Mouse (Mus musculus): Measurements from ENCODE around the gene Senp1. TPM values are rescaled to one million over a fixed set of nuclear protein-coding genes. Genes with fewer than 3 reads are reported as not detected.

Senp1 gene
- polyA plus RNA-seq, 1 experiment from 2014 or later: 20.3 TPM

DNA sequence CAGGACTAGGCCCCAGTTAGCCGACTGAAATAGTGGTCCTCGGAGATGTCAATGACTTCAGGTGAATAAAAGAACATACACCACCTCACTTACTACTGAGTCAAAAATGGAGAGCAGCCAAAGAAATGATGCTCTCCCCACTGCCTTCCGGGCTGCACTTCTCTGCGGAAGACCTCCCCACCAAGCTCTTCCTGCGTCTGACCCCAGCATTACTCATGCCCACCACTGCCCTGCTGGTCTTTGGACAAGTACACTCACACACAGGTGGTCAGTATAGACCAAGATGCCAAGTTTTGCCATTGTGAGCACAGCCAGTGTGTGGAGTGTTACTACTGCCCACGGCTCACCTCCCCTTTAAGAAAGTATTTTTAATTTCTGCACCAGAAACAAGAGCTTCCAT lies 8.9 kb upstream of the Senp1 start:
- Histone ChIP-seq H3K9ac (no peak overlapping the region), H3K36me3 (no peaks in the 10 kb centered on the region), H3K27ac (replicated peaks) (no peak overlapping the region), H3K4me1 (replicated peaks) (no peaks in the 10 kb centered on the region; the same call in 1 of the 2 replicates), H3K27me3 (0 out of 2 replicates have a peak, but pooled peaks cover 3% of the 10 kb centered on the region), H3K4me2 (no peak overlapping the region), H3K4me3 (no peak overlapping the region), H3K9me3 (no peaks in the 10 kb centered on the region)
- WGBS: 86% methylated on average over 6 of the region's 6 CpGs
- no peak for ATAC-seq (ENCODE audit: low read depth)

DNA sequence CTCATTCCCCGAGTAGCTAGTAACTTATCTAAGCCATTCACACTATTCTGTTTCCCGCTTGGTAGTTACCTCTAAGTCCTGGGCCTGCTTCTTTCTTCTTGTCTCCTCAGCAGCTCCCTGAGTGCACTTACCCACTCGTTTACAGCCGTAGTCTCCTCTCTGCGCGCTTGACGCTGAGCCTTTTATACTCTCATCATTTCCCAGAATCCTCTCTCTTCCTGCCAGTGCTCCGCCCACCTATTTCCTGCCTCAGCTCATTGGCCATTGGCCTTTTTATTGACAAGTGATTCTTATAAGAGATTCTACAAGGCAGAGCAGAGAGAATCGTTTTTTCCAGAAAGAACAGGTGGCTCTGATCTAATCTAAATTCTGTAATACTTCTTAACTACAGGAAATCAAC lies 5.0 kb upstream of the Senp1 start:
- ATAC-seq (ENCODE audit: low read depth): no peak
- Histone ChIP-seq H3K4me1 (replicated peaks) (peaks cover 5% of the 10 kb centered on the region), H3K27ac (replicated peaks) (no peak overlapping the region)

DNA sequence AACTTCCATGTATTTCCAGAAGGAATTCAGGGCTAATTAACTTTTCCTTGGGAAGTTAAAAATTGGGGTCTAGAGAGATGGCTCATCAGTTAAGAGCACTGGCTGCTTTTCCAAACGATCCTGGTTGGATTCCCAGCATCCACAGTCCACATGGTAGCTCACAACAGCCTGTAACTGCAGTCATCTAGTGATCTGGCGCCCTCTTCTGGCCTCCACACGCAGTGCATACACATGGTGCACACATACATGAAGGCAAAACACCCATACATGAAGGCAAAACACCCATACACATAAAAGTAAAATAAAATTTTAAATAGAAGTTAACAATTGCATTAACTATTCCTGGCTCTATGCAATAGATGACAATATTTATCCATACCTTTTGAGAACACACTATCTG lies 3.4 kb upstream of the Senp1 start:
- peaks cover 12% of the 10 kb centered on the region for H3K4me1 ChIP-seq (replicated peaks)
- H3K27ac ChIP-seq (replicated peaks): no peak overlapping the region
- no peak for ATAC-seq (ENCODE audit: low read depth)
- H3K4me3 ChIP-seq: no peak overlapping the region
- no peak overlapping the region for H3K4me2 ChIP-seq
- H3K9me3 ChIP-seq: no peaks in the 10 kb centered on the region
- H3K27me3 ChIP-seq: no peaks in the 10 kb centered on the region
- WGBS: 55% methylated on average over 3 of the region's 3 CpGs
- H3K36me3 ChIP-seq: no peaks in the 10 kb centered on the region
- H3K9ac ChIP-seq: no peak overlapping the region

More for the DNA sequence above, 5.0 kb upstream of the Senp1 start:
- Histone ChIP-seq H3K9ac (no peak overlapping the region), H3K27me3 (no peaks in the 10 kb centered on the region), H3K4me3 (no peak overlapping the region), H3K4me2 (no peak overlapping the region), H3K9me3 (no peaks in the 10 kb centered on the region), H3K36me3 (no peaks in the 10 kb centered on the region)
- 92% methylated on average over 9 of the region's 9 CpGs for WGBS

DNA sequence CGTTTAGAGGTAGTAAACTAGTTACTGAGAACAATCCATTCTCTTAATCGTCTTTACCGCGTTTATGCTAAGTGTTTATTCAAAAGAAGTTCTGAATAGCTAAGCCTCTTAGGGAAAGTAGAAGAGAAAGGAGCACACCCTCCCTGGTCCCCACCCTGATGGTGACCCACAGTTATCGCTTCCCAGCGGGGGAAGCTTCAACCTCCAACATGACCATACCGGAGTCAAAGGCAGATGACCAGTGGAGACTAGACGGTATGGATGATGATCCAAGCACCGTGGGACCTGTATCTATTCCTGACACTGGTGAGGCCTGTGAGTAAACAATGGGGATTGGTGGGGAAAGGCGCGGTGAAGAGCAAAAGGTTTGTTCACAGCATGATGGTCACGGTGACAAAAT lies 1.4 kb upstream of the Senp1 start:
- peaks cover 25% of the 10 kb centered on the region for H3K4me1 ChIP-seq (replicated peaks)
- ATAC-seq (ENCODE audit: low read depth): no peak
- H3K36me3 ChIP-seq: no peaks in the 10 kb centered on the region
- H3K27me3 ChIP-seq: no peaks in the 10 kb centered on the region
- 86% methylated on average over 12 of the region's 12 CpGs for WGBS
- no peak overlapping the region for H3K27ac ChIP-seq (replicated peaks)
- H3K9me3 ChIP-seq: no peaks in the 10 kb centered on the region
- H3K4me2 ChIP-seq: no peak overlapping the region
- no peak overlapping the region for H3K4me3 ChIP-seq
- H3K9ac ChIP-seq: no peak overlapping the region

DNA sequence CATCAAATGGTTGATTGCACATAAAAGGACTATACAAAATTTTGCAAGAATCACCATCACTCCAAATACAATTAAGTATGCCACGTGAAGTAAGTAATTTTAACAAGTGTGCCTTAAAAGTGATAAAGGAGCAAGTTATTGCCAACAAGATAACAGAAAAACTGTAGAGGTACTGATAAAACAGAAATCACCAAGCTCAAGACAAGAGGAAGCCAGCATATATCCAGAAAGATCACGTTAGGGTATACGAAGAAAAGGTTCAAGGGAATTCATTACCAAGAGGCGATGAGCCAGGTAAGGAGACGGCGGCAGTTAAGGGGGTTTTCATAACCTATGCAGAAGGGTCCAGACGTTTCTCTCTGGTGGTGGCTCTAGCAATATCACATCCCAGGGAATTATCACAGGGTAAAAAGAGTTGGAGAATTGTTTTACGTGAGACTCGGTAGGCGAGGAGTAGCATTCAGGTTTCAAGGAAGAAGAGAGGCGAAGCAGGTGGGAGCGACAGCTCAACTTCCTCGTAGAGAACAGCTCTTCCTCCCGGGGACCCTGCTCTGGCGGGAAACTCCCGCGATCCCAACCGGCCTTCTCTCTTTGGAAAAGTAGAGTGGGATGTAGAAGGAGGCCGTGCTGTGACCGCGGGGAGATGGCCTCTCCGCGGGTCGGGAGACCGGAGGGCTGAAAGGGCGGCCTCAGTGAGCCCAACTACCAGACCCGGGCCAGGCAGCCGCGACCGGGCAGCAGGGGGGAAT lies 998 bp downstream of the Senp1 start, which contains the start of gene Pfkm:
Pfkm (plus strand) TSS at position 218 of the 749 bp plus-strand sequence.
- under 1% methylated on average over 29 of the region's 30 CpGs for WGBS
- H3K27me3 ChIP-seq: no peaks in the 10 kb centered on the region
- peaks cover 25% of the 10 kb centered on the region for H3K4me1 ChIP-seq (replicated peaks)
- H3K27ac ChIP-seq (replicated peaks): peak within 1 kb of the TSS; percentile 94
- no peaks in the 10 kb centered on the region for H3K36me3 ChIP-seq
- ATAC-seq (ENCODE audit: low read depth): no peak; the same call in 1 of the 2 replicates
- no peaks in the 10 kb centered on the region for H3K9me3 ChIP-seq
- H3K4me3 ChIP-seq: peak within 1 kb of the TSS; percentile 88
- H3K4me2 ChIP-seq: peak within 1 kb of the TSS; percentile 79
- peak within 1 kb of the TSS; percentile 91 for H3K9ac ChIP-seq

DNA sequence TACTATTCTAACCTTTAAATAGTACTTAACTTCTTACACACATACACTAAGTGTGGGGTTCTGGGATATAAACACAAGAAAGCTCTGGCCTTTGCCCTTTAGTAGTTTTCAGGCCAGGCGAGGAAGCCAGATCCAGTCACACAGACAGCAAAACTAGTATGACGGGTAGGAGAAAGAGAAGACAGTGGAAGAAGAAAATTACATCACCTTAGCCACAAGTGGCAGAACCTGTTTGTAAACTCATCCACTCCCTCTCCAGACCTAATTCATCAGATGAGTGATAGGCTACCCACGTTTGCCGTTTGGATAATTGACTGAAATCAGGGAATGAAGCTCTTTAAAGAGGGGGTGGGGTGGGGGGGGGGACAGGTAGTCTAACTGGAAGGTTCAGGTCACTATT lies 1.7 kb downstream of the Senp1 start:
- Histone ChIP-seq H3K36me3 (no peaks in the 10 kb centered on the region), H3K9ac (peak overlapping the region; percentile 91), H3K4me3 (peak overlapping the region; percentile 88), H3K4me2 (peak overlapping the region; percentile 79), H3K27me3 (no peaks in the 10 kb centered on the region), H3K27ac (replicated peaks) (no peak overlapping the region), H3K4me1 (replicated peaks) (peaks cover 25% of the 10 kb centered on the region), H3K9me3 (no peaks in the 10 kb centered on the region)
- no peak for ATAC-seq (ENCODE audit: low read depth)
- 32% methylated on average over 4 of the region's 4 CpGs for WGBS

DNA sequence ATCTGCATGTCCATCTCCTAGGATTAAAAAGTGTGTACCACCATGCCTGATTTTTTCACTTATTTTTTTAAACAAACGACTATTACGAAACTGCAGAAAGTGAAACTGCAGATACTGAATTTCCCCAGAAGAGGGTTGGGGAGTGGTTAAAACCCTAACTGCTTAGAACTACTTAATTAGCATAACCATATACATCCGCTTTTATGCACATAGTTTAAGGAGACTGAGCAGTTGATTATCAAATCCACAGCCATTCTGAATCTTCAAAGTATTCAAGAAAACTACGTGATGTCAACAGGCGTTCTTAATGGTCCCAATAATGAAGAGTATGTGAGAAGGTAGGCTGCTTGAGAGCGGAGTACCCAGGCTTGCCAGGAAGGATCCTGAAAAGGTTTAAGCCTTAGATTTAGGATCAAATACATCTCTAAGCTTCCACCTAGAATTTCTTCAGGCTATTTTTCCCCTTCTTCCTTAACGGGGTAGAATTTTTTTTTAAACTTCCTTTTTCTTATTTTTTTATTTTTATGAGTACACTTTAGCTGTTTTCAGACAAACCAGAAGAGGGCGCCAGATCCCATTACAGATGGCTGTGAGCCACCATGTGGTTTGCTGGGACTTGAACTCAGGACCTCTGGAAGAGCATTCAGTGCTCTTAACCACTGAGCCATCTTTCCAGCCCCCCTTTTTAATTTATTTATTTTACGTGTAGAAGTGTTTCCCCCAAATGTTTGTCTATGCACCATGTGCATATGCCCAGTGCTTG lies 3.9 kb downstream of the Senp1 start:
- Histone ChIP-seq H3K9me3 (no peaks in the 10 kb centered on the region), H3K9ac (no peak overlapping the region), H3K4me1 (replicated peaks) (peaks cover 25% of the 10 kb centered on the region), H3K27ac (replicated peaks) (no peak overlapping the region), H3K4me3 (no peak overlapping the region), H3K36me3 (peaks cover 10% of the 10 kb centered on the region), H3K27me3 (no peaks in the 10 kb centered on the region), H3K4me2 (no peak overlapping the region)
- no peak for ATAC-seq (ENCODE audit: low read depth)
- 77% methylated on average over 9 of the region's 9 CpGs for WGBS

DNA sequence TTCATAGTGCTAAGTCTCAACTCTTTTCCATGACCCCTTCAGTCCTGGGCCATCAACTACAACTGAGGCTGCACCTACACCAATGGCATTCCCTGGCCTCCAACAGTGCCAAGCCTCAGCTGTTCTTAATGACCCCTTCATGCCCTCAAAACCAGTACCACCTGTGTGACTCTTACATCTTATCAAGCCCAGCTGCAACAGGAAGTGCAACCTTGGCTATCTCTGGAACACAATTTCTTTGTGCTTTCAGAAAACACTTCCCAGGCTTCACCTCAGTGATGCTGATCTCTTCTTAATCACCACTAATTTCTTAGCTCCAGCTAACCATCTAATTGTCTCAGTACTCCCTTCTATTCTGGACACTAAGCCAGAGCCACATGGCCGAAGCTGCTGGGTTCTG lies 4.7 kb downstream of the Senp1 start:
- 100% methylated on average over 1 of the region's 1 CpGs for WGBS

DNA sequence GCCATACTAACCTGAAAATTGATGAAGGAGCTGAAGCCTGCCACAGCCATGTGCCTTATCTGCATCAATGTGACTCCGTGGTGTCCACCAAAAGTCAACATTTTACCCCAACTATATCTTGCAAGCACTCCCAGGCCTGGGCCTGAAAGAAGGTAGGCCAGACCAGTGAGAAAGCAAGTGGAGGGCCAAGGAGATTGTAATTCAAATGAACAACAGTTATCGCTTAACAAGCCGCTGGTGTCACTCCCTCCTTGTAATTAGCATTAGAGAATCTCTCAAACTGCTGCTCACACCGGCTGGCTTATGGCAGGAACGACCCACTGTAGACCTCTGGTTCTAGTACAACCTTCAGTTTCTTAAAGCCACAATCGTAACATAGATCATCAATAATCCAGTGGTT lies 16.6 kb downstream of the Senp1 start:
- peaks cover 72% of the 10 kb centered on the region for H3K36me3 ChIP-seq

More for the DNA sequence above, 4.7 kb downstream of the Senp1 start:
- Histone ChIP-seq H3K9ac (no peak overlapping the region), H3K9me3 (no peaks in the 10 kb centered on the region), H3K36me3 (peaks cover 17% of the 10 kb centered on the region), H3K27me3 (no peaks in the 10 kb centered on the region), H3K4me3 (no peak overlapping the region), H3K27ac (replicated peaks) (no peak overlapping the region), H3K4me1 (replicated peaks) (peaks cover 23% of the 10 kb centered on the region), H3K4me2 (no peak overlapping the region)
- ATAC-seq (ENCODE audit: low read depth): no peak

DNA sequence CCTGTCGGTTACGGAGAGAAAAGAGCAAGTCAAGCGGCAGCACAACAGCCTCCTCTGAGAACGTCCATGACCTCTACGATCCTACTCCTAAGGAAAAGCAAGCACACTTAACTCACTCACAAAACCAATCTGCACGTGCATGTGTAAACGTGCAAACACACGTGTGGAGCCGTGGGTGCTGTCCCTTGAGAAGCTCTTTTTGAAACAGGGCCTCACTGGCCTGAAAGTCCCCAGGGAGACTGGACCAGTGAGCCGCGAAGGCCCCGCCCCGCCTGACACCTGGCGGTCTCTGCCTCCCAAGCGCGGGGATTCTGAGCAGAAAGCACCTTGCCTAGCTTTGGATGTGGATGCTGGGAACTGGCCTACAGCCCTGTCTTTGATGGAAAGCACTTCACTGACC lies 18.5 kb downstream of the Senp1 start:
- WGBS: 87% methylated on average over 16 of the region's 16 CpGs
- H3K4me1 ChIP-seq (replicated peaks): no peaks in the 10 kb centered on the region
- H3K9me3 ChIP-seq: no peaks in the 10 kb centered on the region
- no peak overlapping the region for H3K27ac ChIP-seq (replicated peaks)
- no peaks in the 10 kb centered on the region for H3K27me3 ChIP-seq
- H3K4me3 ChIP-seq: no peak overlapping the region
- H3K9ac ChIP-seq: no peak overlapping the region
- H3K36me3 ChIP-seq: peaks cover 78% of the 10 kb centered on the region
- no peak for ATAC-seq (ENCODE audit: low read depth)
- H3K4me2 ChIP-seq: no peak overlapping the region

More for the DNA sequence above, 16.6 kb downstream of the Senp1 start:
- Histone ChIP-seq H3K4me3 (no peak overlapping the region), H3K27me3 (no peaks in the 10 kb centered on the region), H3K27ac (replicated peaks) (no peak overlapping the region), H3K9ac (no peak overlapping the region), H3K4me2 (no peak overlapping the region), H3K4me1 (replicated peaks) (no peaks in the 10 kb centered on the region), H3K9me3 (no peaks in the 10 kb centered on the region)
- no peak for ATAC-seq (ENCODE audit: low read depth)
- whole genome bisulfite sequencing: 87% methylated on average over 6 of the region's 6 CpGs

DNA sequence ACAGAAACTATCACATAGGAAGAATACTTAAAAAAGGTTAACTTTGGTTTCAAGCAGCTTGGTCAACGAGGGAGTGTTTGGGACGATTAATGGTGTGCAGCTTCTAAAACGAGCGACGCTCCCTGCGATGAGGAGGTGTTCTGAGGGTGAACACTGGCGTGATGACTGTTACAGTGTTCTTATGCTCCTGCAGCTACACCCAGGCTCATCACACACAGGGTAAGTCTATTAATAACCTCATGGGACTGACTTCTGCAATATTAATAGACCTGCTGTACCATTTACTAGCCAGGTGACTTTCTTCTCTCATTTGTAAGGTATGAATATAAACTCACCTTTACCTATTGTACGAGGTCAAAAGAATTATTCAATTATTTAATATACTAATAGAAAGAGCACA lies 19.0 kb downstream of the Senp1 start:
- peaks cover 81% of the 10 kb centered on the region for H3K36me3 ChIP-seq
- no peak overlapping the region for H3K4me3 ChIP-seq
- H3K9me3 ChIP-seq: no peaks in the 10 kb centered on the region
- 93% methylated on average over 8 of the region's 8 CpGs for WGBS
- H3K4me2 ChIP-seq: no peak overlapping the region
- no peak overlapping the region for H3K27ac ChIP-seq (replicated peaks)
- no peak overlapping the region for H3K9ac ChIP-seq
- no peaks in the 10 kb centered on the region for H3K4me1 ChIP-seq (replicated peaks)
- no peak for ATAC-seq (ENCODE audit: low read depth)
- no peaks in the 10 kb centered on the region for H3K27me3 ChIP-seq

DNA sequence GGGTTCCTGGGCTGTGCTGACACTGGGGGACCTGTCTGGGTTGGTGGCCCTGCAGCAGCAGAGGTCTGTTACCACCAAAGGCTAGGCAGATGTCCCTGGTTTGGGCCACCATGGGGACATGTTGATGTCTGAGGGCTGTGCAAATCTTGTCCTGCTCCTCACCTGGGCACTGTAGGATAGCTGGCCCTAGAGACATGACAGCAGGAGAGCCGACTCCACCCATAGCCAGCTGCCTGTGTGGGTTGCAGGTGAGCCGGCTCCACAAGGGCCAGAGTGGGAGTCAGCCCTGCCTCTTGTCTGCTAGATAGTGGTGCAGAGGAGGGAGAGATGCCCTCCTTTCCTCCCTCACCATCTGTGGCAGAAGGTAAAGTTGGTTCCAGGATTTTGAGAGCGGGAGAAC lies 23.2 kb downstream of the Senp1 start:
- no peak for ATAC-seq (ENCODE audit: low read depth)
- peaks cover 80% of the 10 kb centered on the region for H3K36me3 ChIP-seq
- WGBS: 91% methylated on average over 3 of the region's 3 CpGs

More for the DNA sequence above, 23.2 kb downstream of the Senp1 start:
- Histone ChIP-seq H3K27me3 (no peaks in the 10 kb centered on the region), H3K4me1 (replicated peaks) (no peaks in the 10 kb centered on the region), H3K9ac (no peak overlapping the region), H3K27ac (replicated peaks) (no peak overlapping the region), H3K4me2 (no peak overlapping the region), H3K9me3 (no peaks in the 10 kb centered on the region), H3K4me3 (no peak overlapping the region)
